Comparison of ENCODE assay signal across 10 mouse cellular contexts in genomic region chr1:192191859-192192258, GRCm38 (mm10). TPM values are rescaled to one million over a fixed set of nuclear protein-coding genes. Genes with fewer than 3 reads are reported as not detected.
DNase-seq lines count a peak whose midpoint lies in the region; ATAC-seq and TF ChIP-seq lines count a peak whose summit lies in the region.
"Had no signal": no experiment of that assay in that cellular context is flagged by ENCODE, and none has a peak within 500 bp of the region (broad histone marks: within the 10 kb centered on the region; RNA-seq: fewer than 3 reads in every experiment).

No protein-coding gene starts in this region.

- no peaks in the 10 kb centered on the region for H3K36me3 ChIP-seq in intestine, postnatal 0 days (ENCODE audit: control insufficient read depth, insufficient read depth)

- DNase-seq in left cerebral cortex, adult 2 months (ENCODE audit: extremely low spot score in 1 of 2, low spot score in 2 of 2): no peak
- DNase-seq in left cerebral cortex, postnatal 10 days (ENCODE audit: extremely low spot score in 1 of 2, low spot score in 2 of 2): no peak
- peak; percentile 44 for DNase-seq in cerebellum, adult 9-11 months
- DNase-seq in gastrocnemius, adult 8-10 months (ENCODE audit: low spot score in 2 of 2): no peak
- DNase-seq: thymus, adult 2 months had no signal

- no peaks in the 10 kb centered on the region for H3K9me3 ChIP-seq in intestine, postnatal 0 days (ENCODE audit: control insufficient read depth)
- H3K9me3 ChIP-seq: megakaryocyte, embryonic 14.5 days had no signal

- WGBS in intestine, postnatal 0 days: 66% methylated on average over 8 of the region's 8 CpGs

- peak overlapping the region; percentile 13; the same call in 1 of the 2 replicates for H3K4me2 ChIP-seq in intestine, postnatal 0 days (replicated peaks; ENCODE audit: low read depth)

- TF ChIP-seq CTCF in left cerebral cortex, adult 2 months (IDR thresholded peaks at IDR 0.05): no peak
- TF ChIP-seq CTCF in cortical plate, adult 2 months (IDR thresholded peaks at IDR 0.05; ENCODE audit: extremely low read depth, insufficient read depth, low read length): no peak
- TF ChIP-seq CTCF in intestine, postnatal 0 days (IDR thresholded peaks at IDR 0.05; ENCODE audit: low read depth): no peak

- peak overlapping the region; percentile 92 for H3K27ac ChIP-seq in left cerebral cortex, adult 2 months
- peak overlapping the region; percentile 92; the same call in 1 of the 2 replicates for H3K27ac ChIP-seq in cortical plate, adult 2 months (ENCODE audit: insufficient read depth, low read length)
- no peak overlapping the region for H3K27ac ChIP-seq in intestine, postnatal 0 days (ENCODE audit: low read depth, low read length)

- no peak for TF ChIP-seq POLR2A in cortical plate, adult 2 months (IDR thresholded peaks at IDR 0.05; ENCODE audit: extremely low read depth, insufficient read depth, low read length)

- no peak overlapping the region for H3K9ac ChIP-seq in intestine, postnatal 0 days (ENCODE audit: low read depth, low read length)

- H3K4me1 ChIP-seq in cortical plate, adult 2 months (ENCODE audit: control insufficient read depth, insufficient read depth, low read length): peaks cover 2% of the 10 kb centered on the region; the same call in 1 of the 2 replicates
- no peaks in the 10 kb centered on the region for H3K4me1 ChIP-seq in intestine, postnatal 0 days (replicated peaks; ENCODE audit: control insufficient read depth, insufficient read depth, low read length)

- intact Hi-C loops in left cerebral cortex, adult 2 months (cut with DNase I): loop anchor here (2.0 to 5.0 kb wide), 6 partner anchors 75 to 395 kb away; no protein-coding TSS in a partner anchor
- intact Hi-C loops in left cerebral cortex, postnatal 10 days (cut with DNase I): loop anchor here (5.0 to 10.0 kb wide), 2 partner anchors 153 to 250 kb away; no protein-coding TSS in a partner anchor

- ATAC-seq in intestine, postnatal 0 days: no peak
- ATAC-seq in erythroblast, adult 5-6 weeks (replicated peaks; ENCODE audit: low FRiP score, poor library complexity, severe bottlenecking): no peak

- H3K27me3 ChIP-seq in intestine, postnatal 0 days (replicated peaks; ENCODE audit: control insufficient read depth, insufficient read depth, low read length): peaks cover 12% of the 10 kb centered on the region; the same call in 1 of the 2 replicates

- H3K4me3 ChIP-seq in left cerebral cortex, adult 2 months: peak overlapping the region; percentile 69
- H3K4me3 ChIP-seq in cortical plate, adult 2 months (ENCODE audit: insufficient read depth, low read length): peak overlapping the region; percentile 92
- H3K4me3 ChIP-seq in intestine, postnatal 0 days (ENCODE audit: low read depth, low read length): no peak overlapping the region
- H3K4me3 ChIP-seq: megakaryocyte, embryonic 14.5 days had no signal

RNA-seq across cellular contexts. Expression of gene Kcnh1, which starts 1.3 kb away (rescaled TPM):
- total RNA-seq in left cerebral cortex, adult 2 months (2021): 10 to 100 TPM; 71.9 to 76.4 TPM
- 10 to 100 TPM; 34.8 to 35.2 TPM for total RNA-seq in left cerebral cortex, postnatal 10 days (2021)
- polyA plus RNA-seq in cortical plate, adult 2 months (2012; rRNA removed): 30.9 and 31.3 TPM in 2 replicates
- 0.65 and 0.69 TPM in 2 replicates for polyA plus RNA-seq in intestine, postnatal 0 days (2015; fragmentation: Nextera tagmentation; extraction: Ambion mirVana)
- total RNA-seq in gastrocnemius, adult 8-10 months (2022): under 1 TPM in 3 of 4 experiments, not detected in 1; 0.02 to 0.05 (median 0.03) TPM
- total RNA-seq in erythroblast, adult 5-6 weeks (2015; ENCODE audit: low replicate concordance): not detected in 2 replicates
- 0.14 TPM in 1 of 2 replicates, not detected in the other for total RNA-seq in erythroblast, adult 5-6 weeks (2017; ENCODE audit: low replicate concordance)
- total RNA-seq: liver, adult 2 months had no signal
- polyA plus RNA-seq: liver, adult 2 months had no signal

RNA-seq across cellular contexts. Expression of gene Rcor3, which starts 54.0 kb away (rescaled TPM):
- total RNA-seq in left cerebral cortex, adult 2 months (2021): 10 to 100 TPM; 31.8 to 37.4 TPM
- total RNA-seq in left cerebral cortex, postnatal 10 days (2021): 10 to 100 TPM; 47.7 to 49.8 TPM
- polyA plus RNA-seq in cortical plate, adult 2 months (2012; rRNA removed): 30.0 and 32.3 TPM in 2 replicates
- polyA plus RNA-seq in intestine, postnatal 0 days (2015; fragmentation: Nextera tagmentation; extraction: Ambion mirVana): 16.8 and 17.9 TPM in 2 replicates
- 10 to 100 TPM; 26.7 to 34.1 (median 29.1) TPM for total RNA-seq in gastrocnemius, adult 8-10 months (2022)
- total RNA-seq in erythroblast, adult 5-6 weeks (2015; ENCODE audit: low replicate concordance): 7.5 and 12.5 TPM in 2 replicates
- total RNA-seq in erythroblast, adult 5-6 weeks (2017; ENCODE audit: low replicate concordance): 10.8 and 41.0 TPM in 2 replicates

Comparison
In these comparisons a context has a peak if more than half of its experiments do, and no peak if none do; other contexts are left out.
1. RNA of gene Kcnh1, which starts 1.3 kb away (total RNA-seq): 71.9 to 76.4 TPM in left cerebral cortex, adult 2 months and 34.8 to 35.2 TPM in left cerebral cortex, postnatal 10 days; 0.02 to 0.05 TPM in gastrocnemius, adult 8-10 months and 0.14 TPM in erythroblast, adult 5-6 weeks; every median in the first group is over 10 times any median in the second.